Mouse (Mus musculus) liver, embryonic 16.5 days (tissue): ENCODE results near the gene Nln. TPM values are rescaled to one million over a fixed set of nuclear protein-coding genes. Genes with fewer than 3 reads are reported as not detected.

Experiments
- ATAC-seq: fragments of 200-750 bp; cut with Nextera tagmentation; 2 replicates; pipeline ENCODE4 v1.8.0; 2017; ENCODE audit warnings: low read depth, mild to moderate bottlenecking, moderate number of reproducible peaks, moderate library complexity
- H3K27ac ChIP-seq: fragments of 300-500 bp; sonication (generic); 2 replicates; pipeline ENCODE4 v1.5.1; 2014; ENCODE audit warnings: mild to moderate bottlenecking, low read length
- H3K27me3 ChIP-seq: fragments of 300-500 bp; sonication (generic); 2 replicates; pipeline ENCODE4 v1.6.1; 2014; ENCODE audit warnings: low read depth, low read length, mixed read lengths; ENCODE audit not compliant: control insufficient read depth, insufficient read depth
- H3K36me3 ChIP-seq: fragments of 300-500 bp; sonication (generic); 2 replicates; pipeline ENCODE4 v1.6.1; 2014; ENCODE audit warnings: mild to moderate bottlenecking; ENCODE audit not compliant: control insufficient read depth, insufficient read depth
- H3K4me1 ChIP-seq: fragments of 300-500 bp; sonication (generic); 2 replicates; pipeline ENCODE4 v1.6.1; 2014; ENCODE audit warnings: low read depth, low read length, mixed read lengths; ENCODE audit not compliant: control insufficient read depth
- H3K4me2 ChIP-seq: fragments of 300-500 bp; sonication (generic); 2 replicates; pipeline ENCODE4 v1.6.1; 2014; ENCODE audit warnings: low read depth, low read length, mixed read lengths
- H3K4me3 ChIP-seq: fragments of 300-500 bp; sonication (generic); 2 replicates; pipeline ENCODE4 v1.5.1; 2014; ENCODE audit warnings: low read depth, mild to moderate bottlenecking, low read length
- H3K9ac ChIP-seq: fragments of 300-500 bp; sonication (generic); 2 replicates; pipeline ENCODE4 v1.6.1; 2014; ENCODE audit warnings: low read depth, low read length
- H3K9me3 ChIP-seq: fragments of 300-500 bp; sonication (generic); replicated peaks from 2 replicates; pipeline ENCODE4 v1.6.1; 2016; ENCODE audit warnings: low read length; ENCODE audit not compliant: control insufficient read depth
- WGBS: fragments of 180-500 bp; shearing (Covaris S2); extraction: QIAGEN DNeasy Blood & Tissue Kit; methylation state at CpG from one replicate; pipeline ENCODE4 v1.1.7; 2014; ENCODE audit not compliant: insufficient replicate concordance; 5-methylcytosine and 5-hydroxymethylcytosine counted together
- polyA plus RNA-seq: library from polyadenylated mRNA; unstranded; fragments of >200 nt; fragmentation: Nextera tagmentation; extraction: Ambion mirVana; gene quantifications from 2 replicates; pipeline ENCODE4 v1.2.1, GENCODE M21; 2015

Gene Nln
- 14.4 and 18.3 TPM in 2 replicates for polyA plus RNA-seq

DNA sequence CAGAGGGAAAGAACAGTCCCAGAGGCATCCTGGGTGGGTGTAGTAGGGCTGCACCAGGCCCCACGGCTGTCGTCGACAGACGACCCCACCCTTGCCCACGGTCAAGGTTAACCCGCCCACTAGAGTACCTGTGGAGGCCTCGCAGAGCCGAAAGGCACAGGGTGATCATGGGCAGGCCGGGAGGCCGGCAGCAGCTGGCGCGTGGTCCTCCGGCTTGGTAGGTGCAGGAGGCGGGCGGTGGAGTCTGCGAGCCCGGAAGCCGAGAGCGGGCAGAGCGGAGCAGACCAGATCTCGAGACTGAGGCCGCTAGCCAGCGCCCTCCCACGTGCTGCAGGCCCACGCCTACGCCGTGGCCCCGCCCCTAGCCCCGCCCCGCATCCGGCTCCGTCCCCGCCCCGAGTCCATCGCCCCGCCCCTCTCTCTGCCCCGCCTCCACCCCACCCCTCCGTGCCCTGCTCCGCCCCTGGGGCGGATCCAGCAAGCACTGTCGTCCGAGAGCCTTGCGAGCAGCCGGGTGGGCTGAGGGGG, at the start of gene Nln, which contains the start of gene Sgtb:
Nln (minus strand) TSS at position 327 of the 528 bp plus-strand sequence.
Sgtb (plus strand) TSS at position 454 of the 528 bp plus-strand sequence.
- H3K27ac ChIP-seq, result peak within 1 kb of the TSS; percentile 56
- peak within 1 kb of the TSS; percentile 65 for H3K9ac ChIP-seq
- WGBS, result 0% methylated on average over 35 of the region's 44 CpGs
- H3K4me1 ChIP-seq, result peaks cover 10% of the 10 kb centered on the region
- peak within 1 kb of the TSS; percentile 71 for H3K4me3 ChIP-seq
- no peaks in the 10 kb centered on the region; the same call in 1 of the 2 replicates for H3K36me3 ChIP-seq
- no peaks in the 10 kb centered on the region for H3K9me3 ChIP-seq
- peak; percentile 97 for ATAC-seq
- H3K27me3 ChIP-seq, result peaks cover 7% of the 10 kb centered on the region
- peak within 1 kb of the TSS; percentile 97 for H3K4me2 ChIP-seq

DNA sequence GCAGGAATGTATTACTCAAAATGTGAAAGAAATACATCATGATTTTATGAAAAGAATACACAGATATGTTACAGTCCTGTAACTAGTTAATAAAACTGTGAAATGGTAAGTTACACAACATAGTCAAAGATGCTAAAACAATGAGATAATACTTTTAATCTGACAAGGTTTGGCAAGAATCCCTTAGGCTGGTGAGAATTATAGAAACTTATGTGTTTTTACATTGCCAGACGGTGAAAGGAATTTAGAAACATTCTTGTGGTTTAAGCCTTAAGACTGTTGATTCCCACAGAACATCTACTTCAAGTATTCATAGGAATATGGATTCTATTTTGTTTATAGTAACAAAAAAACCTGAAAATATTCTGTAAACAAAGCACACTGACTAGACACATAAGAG, 46.3 kb upstream of the Nln start:
- WGBS, result 81% methylated on average over 1 of the region's 1 CpGs
- H3K9me3 ChIP-seq, result no peaks in the 10 kb centered on the region
- peaks cover 11% of the 10 kb centered on the region for H3K36me3 ChIP-seq
- H3K4me3 ChIP-seq, result no peak overlapping the region
- no peak overlapping the region for H3K4me2 ChIP-seq
- ATAC-seq, result no peak
- H3K4me1 ChIP-seq, result no peaks in the 10 kb centered on the region
- H3K27ac ChIP-seq, result no peak overlapping the region
- no peaks in the 10 kb centered on the region for H3K27me3 ChIP-seq
- H3K9ac ChIP-seq, result no peak overlapping the region

DNA sequence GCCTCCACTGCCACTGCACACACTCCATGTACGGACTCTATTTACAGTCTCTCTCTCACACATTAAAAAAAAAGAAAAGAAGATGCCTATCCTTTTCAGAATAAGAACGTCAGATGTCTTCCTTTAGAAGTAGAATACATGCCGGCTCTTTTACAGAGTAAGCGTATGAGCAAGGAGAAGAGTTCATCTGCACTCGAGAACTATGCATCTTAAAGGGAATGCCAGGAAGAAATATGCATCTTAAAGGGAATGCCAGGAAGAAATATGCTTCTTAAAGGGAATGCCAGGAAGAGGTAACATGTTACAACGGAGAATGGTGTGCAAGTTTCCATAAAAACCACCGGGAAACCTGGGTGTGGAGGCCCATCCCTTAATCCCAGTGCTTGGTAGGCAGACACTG, 45.7 kb upstream of the Nln start:
- H3K4me3 ChIP-seq, result no peak overlapping the region
- 84% methylated on average over 7 of the region's 7 CpGs for WGBS
- no peaks in the 10 kb centered on the region for H3K4me1 ChIP-seq
- no peak overlapping the region for H3K27ac ChIP-seq
- no peak overlapping the region for H3K4me2 ChIP-seq
- peaks cover 11% of the 10 kb centered on the region for H3K36me3 ChIP-seq
- no peaks in the 10 kb centered on the region for H3K9me3 ChIP-seq
- no peak overlapping the region for H3K9ac ChIP-seq
- H3K27me3 ChIP-seq, result no peaks in the 10 kb centered on the region
- no peak for ATAC-seq

- no peak for ATAC-seq
- 89% methylated on average over 5 of the region's 5 CpGs for WGBS
Measured at GRCm38 (mm10) chr13:104154180-104154579, 44.8 kb upstream of the Nln start.

DNA sequence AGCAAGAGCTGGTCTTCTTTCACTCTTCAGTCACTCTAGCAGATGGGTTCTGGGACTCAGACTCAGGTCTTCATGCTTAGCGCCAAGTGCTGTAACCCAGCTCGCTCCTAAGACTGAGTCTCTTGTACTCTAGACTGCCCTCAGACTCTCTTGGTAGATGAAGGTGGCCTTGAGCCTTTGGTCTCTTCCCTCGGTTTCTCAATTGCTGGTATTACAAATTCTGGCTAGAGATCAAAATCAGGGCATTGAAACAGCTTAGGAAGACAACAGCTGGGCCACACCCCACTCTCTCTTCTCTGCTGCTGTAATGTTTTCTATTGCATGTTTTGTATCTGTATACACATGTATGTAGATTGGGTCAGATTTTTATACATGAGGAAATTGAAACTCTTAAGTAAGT, 36.2 kb upstream of the Nln start:
- Histone ChIP-seq H3K9me3 (no peaks in the 10 kb centered on the region), H3K4me2 (no peak overlapping the region), H3K4me1 (no peaks in the 10 kb centered on the region), H3K9ac (no peak overlapping the region), H3K27ac (no peak overlapping the region), H3K4me3 (no peak overlapping the region), H3K36me3 (peaks cover 23% of the 10 kb centered on the region), H3K27me3 (no peaks in the 10 kb centered on the region)
- ATAC-seq, result no peak
- 82% methylated on average over 3 of the region's 3 CpGs for WGBS

More at GRCm38 (mm10) chr13:104154180-104154579, 44.8 kb upstream of the Nln start:
- Histone ChIP-seq H3K9ac (no peak overlapping the region), H3K27me3 (no peaks in the 10 kb centered on the region), H3K9me3 (no peaks in the 10 kb centered on the region), H3K27ac (no peak overlapping the region), H3K4me2 (no peak overlapping the region), H3K4me1 (no peaks in the 10 kb centered on the region), H3K4me3 (no peak overlapping the region), H3K36me3 (peaks cover 10% of the 10 kb centered on the region)

DNA sequence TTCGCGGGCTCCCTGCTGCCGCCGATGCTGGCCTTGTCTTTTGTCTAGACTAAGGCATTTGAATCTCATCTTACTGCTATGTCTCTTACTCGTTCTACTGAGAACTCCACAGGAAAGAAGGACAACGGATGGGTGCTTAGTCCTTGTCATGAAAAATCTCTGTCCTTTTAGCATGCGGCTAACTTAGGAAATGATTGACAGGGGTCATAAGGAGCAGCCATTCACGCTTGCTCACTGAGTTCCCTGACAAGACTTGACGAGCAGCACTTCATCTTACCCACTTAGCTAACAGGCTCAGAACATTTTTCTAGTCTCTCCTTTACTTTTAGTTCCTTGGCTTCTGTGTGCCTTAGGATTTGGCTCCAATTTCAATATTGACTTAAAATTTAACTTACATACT, 35.5 kb upstream of the Nln start:
- H3K9ac ChIP-seq, result no peak overlapping the region
- H3K27me3 ChIP-seq, result no peaks in the 10 kb centered on the region
- H3K9me3 ChIP-seq, result no peaks in the 10 kb centered on the region
- ATAC-seq, result no peak
- no peaks in the 10 kb centered on the region for H3K4me1 ChIP-seq
- no peak overlapping the region for H3K4me2 ChIP-seq
- 81% methylated on average over 9 of the region's 9 CpGs for WGBS
- peaks cover 22% of the 10 kb centered on the region for H3K36me3 ChIP-seq
- H3K4me3 ChIP-seq, result no peak overlapping the region
- no peak overlapping the region for H3K27ac ChIP-seq

GRCm38 (mm10) chr13:104139369-104140209, 30.2 kb upstream of the Nln start:
- no peaks in the 10 kb centered on the region for H3K4me1 ChIP-seq
- peak overlapping the region; percentile 25 for H3K4me2 ChIP-seq
- peak; percentile 47; the same call in 1 of the 2 replicates for ATAC-seq
- no peak overlapping the region for H3K27ac ChIP-seq
- 24% methylated on average over 13 of the region's 13 CpGs for WGBS
- no peaks in the 10 kb centered on the region for H3K9me3 ChIP-seq
- no peaks in the 10 kb centered on the region for H3K27me3 ChIP-seq
- H3K4me3 ChIP-seq, result peak overlapping the region; percentile 18; the same call in 1 of the 2 replicates
- H3K36me3 ChIP-seq, result peaks cover 9% of the 10 kb centered on the region; the same call in 1 of the 2 replicates
- H3K9ac ChIP-seq, result no peak overlapping the region

GRCm38 (mm10) chr13:104134510-104135085, 25.2 kb upstream of the Nln start:
- H3K4me1 ChIP-seq, result no peaks in the 10 kb centered on the region
- ATAC-seq, result no peak
- H3K9ac ChIP-seq, result no peak overlapping the region
- H3K36me3 ChIP-seq, result no peaks in the 10 kb centered on the region
- no peaks in the 10 kb centered on the region for H3K9me3 ChIP-seq
- whole genome bisulfite sequencing, result 71% methylated on average over 4 of the region's 4 CpGs
- H3K4me3 ChIP-seq, result no peak overlapping the region
- H3K27ac ChIP-seq, result no peak overlapping the region
- no peaks in the 10 kb centered on the region for H3K27me3 ChIP-seq
- no peak overlapping the region for H3K4me2 ChIP-seq

GRCm38 (mm10) chr13:104132561-104132960, 23.1 kb upstream of the Nln start:
- 61% methylated on average over 2 of the region's 2 CpGs for WGBS

More at GRCm38 (mm10) chr13:104132561-104132960, 23.1 kb upstream of the Nln start:
- H3K36me3 ChIP-seq, result no peaks in the 10 kb centered on the region
- no peak overlapping the region for H3K4me3 ChIP-seq
- no peak overlapping the region for H3K4me2 ChIP-seq
- no peak; the same call in 1 of the 2 replicates for ATAC-seq
- H3K27ac ChIP-seq, result no peak overlapping the region
- H3K27me3 ChIP-seq, result no peaks in the 10 kb centered on the region
- H3K4me1 ChIP-seq, result no peaks in the 10 kb centered on the region
- H3K9ac ChIP-seq, result no peak overlapping the region
- no peaks in the 10 kb centered on the region for H3K9me3 ChIP-seq
